Mouse (Mus musculus) heart, embryonic 13.5 days (tissue): Measurements from ENCODE around the gene Pitpnm1. TPM values are rescaled to one million over a fixed set of nuclear protein-coding genes. Genes with fewer than 3 reads are reported as not detected.

Source experiments
- ATAC-seq: fragments of 200-750 bp; cut with Nextera tagmentation; 2 replicates; pipeline ENCODE4 v1.8.0; 2017; ENCODE audit warnings: moderate TSS enrichment; ENCODE audit not compliant: insufficient number of reproducible peaks, low FRiP score, low TSS enrichment; ENCODE audit errors: extremely low read depth
- H3K27ac ChIP-seq: fragments of 300-500 bp; sonication (generic); replicated peaks from 2 replicates; pipeline ENCODE4 v1.5.1; 2015; ENCODE audit warnings: moderate library complexity, mild to moderate bottlenecking, inconsistent platforms
- H3K27me3 ChIP-seq: fragments of 300-500 bp; sonication (generic); replicated peaks from 2 replicates; pipeline ENCODE4 v1.6.1; 2015; ENCODE audit warnings: mild to moderate bottlenecking, inconsistent platforms
- H3K36me3 ChIP-seq: fragments of 300-500 bp; sonication (generic); 2 replicates; pipeline ENCODE4 v1.6.1; 2015; ENCODE audit warnings: mild to moderate bottlenecking, inconsistent platforms
- H3K4me1 ChIP-seq: fragments of 300-500 bp; sonication (generic); 2 replicates; pipeline ENCODE4 v1.6.1; 2015; ENCODE audit warnings: inconsistent platforms
- H3K4me2 ChIP-seq: fragments of 300-500 bp; sonication (generic); 2 replicates; pipeline ENCODE4 v1.6.1; 2015; ENCODE audit warnings: inconsistent platforms, mild to moderate bottlenecking, moderate library complexity
- H3K4me3 ChIP-seq: fragments of 300-500 bp; sonication (generic); 2 replicates; pipeline ENCODE4 v1.5.1; 2015; ENCODE audit warnings: moderate library complexity, mild to moderate bottlenecking, inconsistent platforms
- H3K9ac ChIP-seq: fragments of 300-500 bp; sonication (generic); 2 replicates; pipeline ENCODE4 v1.6.1; 2015; ENCODE audit warnings: inconsistent platforms, mild to moderate bottlenecking, moderate library complexity
- H3K9me3 ChIP-seq: fragments of 300-500 bp; sonication (generic); 2 replicates; pipeline ENCODE4 v1.6.1; 2016; ENCODE audit warnings: inconsistent platforms
- WGBS: fragments of 180-500 bp; shearing (Covaris S2); methylation state at CpG from one replicate; pipeline ENCODE4 v1.1.7; 2015; ENCODE audit warnings: mixed read lengths; 5-methylcytosine and 5-hydroxymethylcytosine counted together
- polyA plus RNA-seq: library from polyadenylated mRNA; unstranded; fragments of >200 nt; fragmentation: Nextera tagmentation; extraction: Ambion mirVana; gene quantifications from 2 replicates; pipeline ENCODE4 v1.2.1, GENCODE M21; 2015

Pitpnm1 gene
- polyA plus RNA-seq, 1 experiment from 2014 or later: 18.2 TPM

DNA sequence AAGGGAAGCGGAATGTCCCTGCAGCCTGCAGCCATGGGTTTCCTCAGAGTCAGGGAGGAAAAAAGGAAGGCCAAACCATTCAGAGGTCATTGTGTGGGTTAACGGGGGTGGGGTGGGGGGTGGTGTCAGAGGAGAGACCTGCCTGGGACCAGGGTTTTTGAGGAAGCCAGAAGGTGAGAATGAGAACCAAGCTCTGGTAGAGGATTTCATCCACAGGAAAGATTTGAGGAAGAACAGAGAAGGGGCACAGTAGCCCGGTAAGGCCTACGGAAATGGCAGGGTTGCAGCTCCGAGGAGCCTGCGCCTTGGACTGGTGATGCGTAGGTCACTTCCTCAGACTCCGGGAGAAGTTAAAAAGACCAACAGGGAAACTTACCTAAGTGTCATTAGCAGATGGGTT is 29.0 kb upstream of the Pitpnm1 start:
- Histone ChIP-seq H3K4me2 (no peak overlapping the region), H3K36me3 (no peaks in the 10 kb centered on the region), H3K9ac (no peak overlapping the region), H3K4me3 (no peak overlapping the region), H3K9me3 (no peaks in the 10 kb centered on the region), H3K27ac (no peak overlapping the region), H3K4me1 (no peaks in the 10 kb centered on the region), H3K27me3 (no peaks in the 10 kb centered on the region; the same call in 1 of the 2 replicates)
- WGBS: 70% methylated on average over 8 of the region's 8 CpGs
- ATAC-seq: no peak

DNA sequence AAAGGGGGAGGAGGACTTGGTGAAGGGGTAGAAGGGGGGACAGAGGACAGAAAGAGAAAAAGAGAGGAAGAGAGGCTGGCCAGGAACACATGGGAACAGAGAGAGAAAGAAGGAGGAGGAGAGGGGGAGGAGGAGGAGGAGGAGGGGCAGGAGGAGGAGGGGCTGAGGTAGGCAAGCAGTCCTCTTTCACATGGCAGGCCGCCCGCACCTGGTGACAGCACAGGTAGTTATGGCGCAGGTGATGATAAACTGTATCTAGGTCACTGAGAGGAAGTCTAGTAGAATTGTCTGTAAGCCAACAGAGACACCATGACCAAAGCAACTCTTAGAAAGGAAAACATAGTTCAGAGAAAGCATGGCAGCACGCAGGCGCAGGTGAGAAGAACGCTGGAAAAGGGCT is 28.4 kb upstream of the Pitpnm1 start:
- Histone ChIP-seq H3K27me3 (no peaks in the 10 kb centered on the region; the same call in 1 of the 2 replicates), H3K9me3 (no peaks in the 10 kb centered on the region), H3K27ac (no peak overlapping the region), H3K4me2 (no peak overlapping the region), H3K4me3 (no peak overlapping the region), H3K9ac (no peak overlapping the region), H3K36me3 (no peaks in the 10 kb centered on the region), H3K4me1 (no peaks in the 10 kb centered on the region)
- WGBS: 81% methylated on average over 6 of the region's 6 CpGs
- no peak for ATAC-seq

DNA sequence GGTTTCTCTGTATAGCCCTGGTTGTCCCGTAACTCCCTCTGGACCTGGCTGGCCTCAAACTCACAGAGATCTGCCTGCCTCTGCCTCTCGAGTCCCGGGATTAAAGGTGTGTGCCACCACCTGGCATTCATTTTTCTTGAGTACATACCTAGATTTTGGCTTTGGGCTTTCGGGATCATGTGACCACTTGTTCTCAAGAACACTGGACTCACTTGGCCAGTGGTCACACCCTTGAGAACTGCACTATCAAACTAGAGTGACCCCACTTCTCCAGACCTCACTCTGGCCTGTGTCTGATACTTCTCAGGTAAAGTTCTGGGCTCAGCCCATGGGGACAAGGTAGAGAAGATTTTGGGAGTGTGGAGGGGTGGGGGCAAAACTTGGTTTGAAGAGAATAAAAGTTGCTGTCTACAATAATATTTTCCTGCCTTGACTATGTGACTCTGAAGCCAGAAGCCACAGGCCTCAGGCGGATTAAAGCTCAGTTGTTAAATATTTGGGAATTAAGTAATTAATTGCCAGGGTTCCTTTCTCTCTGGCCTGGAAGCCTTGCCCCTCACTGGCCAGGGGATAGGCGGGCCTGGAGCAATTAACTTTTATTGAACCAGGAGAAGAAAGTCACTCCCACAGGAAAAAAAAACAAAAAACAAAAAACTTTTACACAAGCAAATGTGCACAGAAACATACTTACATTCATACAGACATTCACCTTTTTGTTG is 26.9 kb upstream of the Pitpnm1 start:
- no peak overlapping the region for H3K9ac ChIP-seq
- H3K27ac ChIP-seq: no peak overlapping the region
- no peaks in the 10 kb centered on the region for H3K4me1 ChIP-seq
- H3K4me2 ChIP-seq: no peak overlapping the region
- H3K36me3 ChIP-seq: no peaks in the 10 kb centered on the region
- no peaks in the 10 kb centered on the region; the same call in 1 of the 2 replicates for H3K27me3 ChIP-seq
- ATAC-seq: no peak
- H3K4me3 ChIP-seq: no peak overlapping the region
- H3K9me3 ChIP-seq: no peaks in the 10 kb centered on the region
- 73% methylated on average over 6 of the region's 6 CpGs for WGBS

DNA sequence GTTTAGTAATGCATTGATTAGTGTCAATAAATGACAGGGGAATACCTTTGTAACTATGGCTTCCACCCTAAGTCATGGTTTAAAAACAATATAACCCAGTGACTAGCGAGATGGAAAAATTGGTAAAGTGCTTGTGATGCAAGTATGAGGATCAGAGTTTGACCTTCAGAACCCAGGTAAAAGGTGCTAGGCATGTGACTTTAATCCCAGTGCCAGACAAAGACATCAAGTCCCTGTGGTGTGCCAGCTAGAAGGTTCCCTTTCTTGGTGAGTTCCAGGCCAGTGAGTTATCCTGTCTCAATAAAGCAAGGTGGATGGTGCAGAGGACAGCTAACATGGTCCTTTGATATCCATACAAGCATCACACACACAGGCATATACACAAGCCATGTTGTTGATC is 24.3 kb upstream of the Pitpnm1 start:
- H3K4me1 ChIP-seq: no peaks in the 10 kb centered on the region
- H3K9me3 ChIP-seq: no peaks in the 10 kb centered on the region
- no peak overlapping the region for H3K4me3 ChIP-seq
- 81% methylated on average over 1 of the region's 1 CpGs for WGBS
- H3K9ac ChIP-seq: no peak overlapping the region
- H3K36me3 ChIP-seq: no peaks in the 10 kb centered on the region
- ATAC-seq: no peak
- H3K27me3 ChIP-seq: no peaks in the 10 kb centered on the region
- H3K4me2 ChIP-seq: no peak overlapping the region
- H3K27ac ChIP-seq: no peak overlapping the region

DNA sequence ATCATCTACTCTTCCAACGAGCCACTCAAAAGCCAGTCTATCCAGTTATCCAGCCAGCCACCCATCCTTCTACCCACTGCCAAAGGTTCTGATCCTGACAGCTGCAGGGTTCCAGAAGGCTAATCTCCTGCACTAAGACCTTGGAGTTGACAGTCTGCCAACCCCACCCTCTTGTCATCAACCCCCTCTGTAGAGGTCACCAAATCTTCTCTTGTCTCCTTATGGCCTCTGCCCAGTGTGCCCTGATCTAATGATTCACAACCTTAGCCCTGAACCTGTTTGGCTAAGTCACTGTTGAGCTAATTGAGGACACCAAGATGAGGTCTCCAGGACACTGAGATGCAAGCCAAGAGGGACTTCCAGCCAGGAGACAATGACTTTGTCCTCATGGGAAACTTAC is 20.2 kb upstream of the Pitpnm1 start:
- Histone ChIP-seq H3K27me3 (peaks cover 28% of the 10 kb centered on the region), H3K4me3 (no peak overlapping the region), H3K9me3 (no peaks in the 10 kb centered on the region), H3K4me2 (no peak overlapping the region), H3K27ac (no peak overlapping the region), H3K9ac (no peak overlapping the region), H3K36me3 (no peaks in the 10 kb centered on the region), H3K4me1 (peaks cover 3% of the 10 kb centered on the region; the same call in 1 of the 2 replicates)
- ATAC-seq: no peak
- WGBS: 72% methylated on average over 1 of the region's 1 CpGs

DNA sequence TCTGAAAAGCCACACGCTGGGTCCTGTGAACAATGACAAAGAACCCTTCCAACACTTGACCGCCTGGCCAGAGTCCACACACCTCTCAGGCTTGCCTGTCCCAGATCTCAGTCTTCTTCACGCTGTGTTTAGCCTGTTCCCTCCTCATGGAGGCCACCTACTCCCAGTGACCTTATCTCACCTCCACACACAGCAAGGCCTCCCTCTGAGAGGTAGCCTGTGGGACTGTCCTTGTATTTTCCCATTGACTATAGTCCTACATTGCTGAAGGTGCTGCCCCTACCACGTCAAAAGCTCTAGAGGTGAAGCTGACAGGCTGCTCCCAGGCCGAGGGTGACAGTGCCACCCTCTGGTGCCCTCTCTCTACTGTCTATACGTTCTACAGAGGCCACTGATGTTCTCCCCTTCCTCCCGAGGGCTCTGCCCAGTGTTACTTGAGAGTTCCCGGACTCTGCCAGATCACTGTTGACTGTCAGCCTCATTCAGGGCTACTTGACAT is 19.2 kb upstream of the Pitpnm1 start:
- no peak overlapping the region for H3K9ac ChIP-seq

DNA sequence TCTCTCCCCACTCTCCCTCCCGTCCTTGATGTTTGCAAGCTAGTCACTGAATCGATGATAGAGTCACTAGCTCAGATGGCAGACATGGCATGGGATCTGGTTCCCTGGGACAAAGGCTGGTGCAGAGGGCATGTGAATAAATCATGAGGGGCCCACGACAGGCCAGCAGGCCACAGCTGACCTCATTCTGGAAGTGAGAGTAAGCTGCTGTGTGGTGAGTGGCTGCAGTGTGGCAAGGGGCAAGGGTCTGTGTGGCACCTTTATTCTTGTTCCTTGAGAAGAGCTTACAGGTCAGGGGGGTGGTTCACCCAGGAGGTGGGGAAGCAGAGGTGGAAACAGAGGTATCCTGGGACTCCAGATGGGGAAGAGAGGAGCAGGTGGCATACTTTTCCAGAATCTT is 18.4 kb upstream of the Pitpnm1 start, which contains the start of gene Cabp2:
Gene Cabp2, plus strand, starts transcription at position 185 of the 400 bp plus-strand sequence.
- Histone ChIP-seq H3K9me3 (no peaks in the 10 kb centered on the region), H3K4me2 (no peak within 1 kb of the TSS), H3K9ac (no peak within 1 kb of the TSS), H3K36me3 (no peaks in the 10 kb centered on the region), H3K4me3 (no peak within 1 kb of the TSS), H3K27ac (no peak within 1 kb of the TSS), H3K27me3 (peaks cover 43% of the 10 kb centered on the region), H3K4me1 (peaks cover 3% of the 10 kb centered on the region; the same call in 1 of the 2 replicates)
- WGBS: 68% methylated on average over 3 of the region's 3 CpGs
- no peak for ATAC-seq

More for the DNA sequence above, 19.2 kb upstream of the Pitpnm1 start:
- H3K4me2 ChIP-seq: no peak overlapping the region
- no peak for ATAC-seq
- peaks cover 36% of the 10 kb centered on the region for H3K27me3 ChIP-seq
- H3K4me1 ChIP-seq: peaks cover 3% of the 10 kb centered on the region; the same call in 1 of the 2 replicates
- H3K4me3 ChIP-seq: no peak overlapping the region
- 44% methylated on average over 8 of the region's 8 CpGs for WGBS
- no peaks in the 10 kb centered on the region for H3K36me3 ChIP-seq
- H3K27ac ChIP-seq: no peak overlapping the region
- H3K9me3 ChIP-seq: no peaks in the 10 kb centered on the region

DNA sequence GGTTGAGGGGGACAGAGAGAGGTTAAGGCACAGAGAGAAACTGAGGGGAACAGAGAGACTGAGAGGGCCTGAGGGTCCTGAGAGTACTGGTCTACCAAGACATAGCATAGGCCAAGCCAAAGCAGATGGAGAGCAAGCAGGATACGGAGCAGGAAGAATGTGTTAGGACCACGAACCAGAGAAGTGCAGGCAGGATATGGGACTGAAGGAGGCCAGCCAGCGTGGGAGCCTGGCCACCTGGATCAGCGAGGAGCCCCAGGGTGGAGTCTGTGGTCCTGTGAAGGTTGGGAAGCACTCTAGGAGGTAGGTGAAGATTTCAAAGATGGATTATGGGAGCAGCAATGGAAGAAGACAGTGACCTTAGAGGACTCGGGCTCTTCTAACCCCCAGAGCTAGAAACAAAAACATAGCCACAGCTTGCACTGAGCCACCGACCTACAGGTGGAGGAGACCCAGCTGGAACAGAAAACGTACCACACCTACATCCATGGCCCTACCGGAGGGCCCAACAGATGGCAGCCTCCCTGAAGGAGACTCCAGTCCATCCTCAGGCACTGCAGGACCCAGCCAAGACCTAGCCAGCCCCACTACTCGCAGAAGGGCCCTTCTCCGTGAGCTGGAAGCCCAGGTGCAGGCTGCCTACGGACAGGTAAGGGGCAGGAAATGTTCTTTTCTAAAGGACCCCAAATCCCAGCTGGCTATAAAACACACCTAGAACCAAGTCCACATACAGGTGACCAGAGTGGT is 17.4 kb upstream of the Pitpnm1 start:
- H3K9ac ChIP-seq: no peak overlapping the region
- peaks cover 9% of the 10 kb centered on the region for H3K4me1 ChIP-seq
- H3K4me3 ChIP-seq: no peak overlapping the region
- 70% methylated on average over 11 of the region's 11 CpGs for WGBS
- H3K27me3 ChIP-seq: peaks cover 43% of the 10 kb centered on the region
- H3K4me2 ChIP-seq: no peak overlapping the region
- H3K9me3 ChIP-seq: no peaks in the 10 kb centered on the region
- no peak for ATAC-seq
- H3K27ac ChIP-seq: no peak overlapping the region
- H3K36me3 ChIP-seq: no peaks in the 10 kb centered on the region

DNA sequence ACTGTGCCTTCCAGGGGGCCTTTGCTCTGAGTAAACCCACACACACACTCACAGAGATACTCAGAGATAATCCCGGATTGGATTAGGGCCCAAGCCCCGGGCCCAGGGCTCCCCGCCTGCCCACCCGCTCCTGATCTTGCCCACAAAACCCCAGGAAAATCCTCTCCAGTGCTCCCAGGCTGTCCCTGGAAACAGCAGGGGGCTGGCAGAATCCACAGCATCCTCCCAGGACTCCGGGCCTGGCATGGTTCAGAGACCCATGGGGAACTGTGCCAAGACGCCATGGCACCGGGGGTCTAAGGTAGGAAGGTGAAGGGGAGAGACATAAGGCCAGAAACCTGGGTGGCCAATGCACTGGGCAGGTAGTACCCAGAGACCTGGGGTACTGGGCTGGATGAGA is 16.5 kb upstream of the Pitpnm1 start:
- Histone ChIP-seq H3K9ac (no peak overlapping the region), H3K9me3 (no peaks in the 10 kb centered on the region), H3K27me3 (peaks cover 46% of the 10 kb centered on the region), H3K36me3 (no peaks in the 10 kb centered on the region), H3K27ac (no peak overlapping the region), H3K4me2 (no peak overlapping the region), H3K4me3 (no peak overlapping the region), H3K4me1 (peaks cover 13% of the 10 kb centered on the region)
- no peak for ATAC-seq
- WGBS: 76% methylated on average over 7 of the region's 7 CpGs

DNA sequence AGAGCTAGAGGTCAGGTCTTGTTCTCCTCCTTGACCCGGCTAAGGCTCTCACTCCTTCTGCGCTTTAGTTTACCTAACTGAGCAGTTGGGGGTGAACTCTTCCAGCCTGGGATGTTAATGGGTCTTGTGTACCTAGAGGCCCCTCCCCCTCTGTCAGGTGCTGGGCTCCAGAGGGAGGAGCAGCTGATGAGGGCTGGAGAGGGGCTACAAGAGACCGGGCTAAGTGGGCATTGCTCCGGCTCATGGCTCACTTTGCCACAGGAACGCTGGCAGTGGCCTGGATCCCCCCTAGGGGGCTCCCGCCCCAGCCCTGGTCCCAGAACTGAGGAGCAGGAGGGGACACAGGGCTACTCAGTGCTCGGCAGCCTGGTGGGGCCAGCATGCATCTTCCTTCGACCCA is 16.0 kb upstream of the Pitpnm1 start:
- WGBS: 29% methylated on average over 8 of the region's 8 CpGs
- peak overlapping the region; percentile 24; the same call in 1 of the 2 replicates for H3K9ac ChIP-seq
- H3K36me3 ChIP-seq: no peaks in the 10 kb centered on the region
- no peak overlapping the region for H3K4me3 ChIP-seq
- no peak for ATAC-seq
- peaks cover 51% of the 10 kb centered on the region for H3K27me3 ChIP-seq
- peaks cover 13% of the 10 kb centered on the region for H3K4me1 ChIP-seq
- no peaks in the 10 kb centered on the region for H3K9me3 ChIP-seq
- H3K27ac ChIP-seq: no peak overlapping the region
- H3K4me2 ChIP-seq: no peak overlapping the region

DNA sequence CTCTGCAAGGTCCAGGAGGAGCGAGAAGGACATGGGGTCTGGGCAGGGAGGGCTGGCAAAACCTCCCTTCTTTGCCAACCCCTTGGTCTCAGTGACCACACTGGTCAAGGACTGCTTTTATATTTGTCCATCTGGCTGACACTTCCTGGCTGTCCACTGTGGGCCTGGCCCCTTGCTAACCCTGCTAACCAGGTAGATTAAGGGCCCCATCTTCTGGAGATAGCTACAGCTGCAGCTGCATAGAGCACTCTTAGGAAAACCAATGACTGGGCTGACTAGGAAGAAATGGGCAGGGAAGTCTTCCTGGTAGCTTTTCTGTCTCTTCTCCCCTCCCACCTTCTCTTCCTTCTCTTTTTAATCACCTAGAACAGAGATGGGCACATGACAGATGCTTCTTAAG is 14.8 kb upstream of the Pitpnm1 start:
- ATAC-seq: no peak
- no peaks in the 10 kb centered on the region for H3K36me3 ChIP-seq
- H3K4me2 ChIP-seq: no peak overlapping the region
- no peak overlapping the region for H3K4me3 ChIP-seq
- peaks cover 13% of the 10 kb centered on the region for H3K4me1 ChIP-seq
- no peak overlapping the region for H3K27ac ChIP-seq
- H3K27me3 ChIP-seq: peaks cover 60% of the 10 kb centered on the region
- H3K9ac ChIP-seq: no peak overlapping the region
- 81% methylated on average over 1 of the region's 1 CpGs for WGBS
- no peaks in the 10 kb centered on the region for H3K9me3 ChIP-seq
